Mouse (Mus musculus) lung, adult 2 months (tissue): Measurements from ENCODE around the gene Ankub1.

Experiments
- CTCF ChIP-seq: fragments of 200-500 bp; IDR thresholded peaks from 2 replicates; pipeline ENCODE4 v1.5.1; 2011; ENCODE audit warnings: mild to moderate bottlenecking, low read length, control low read depth; ENCODE audit not compliant: insufficient read depth
- POLR2A ChIP-seq: fragments of 200-500 bp; IDR thresholded peaks from 2 replicates; pipeline ENCODE4 v1.6.1; 2011; ENCODE audit warnings: low read depth, mild to moderate bottlenecking, control low read depth, low read length, borderline replicate concordance; ENCODE audit errors: extremely low read depth

DNA sequence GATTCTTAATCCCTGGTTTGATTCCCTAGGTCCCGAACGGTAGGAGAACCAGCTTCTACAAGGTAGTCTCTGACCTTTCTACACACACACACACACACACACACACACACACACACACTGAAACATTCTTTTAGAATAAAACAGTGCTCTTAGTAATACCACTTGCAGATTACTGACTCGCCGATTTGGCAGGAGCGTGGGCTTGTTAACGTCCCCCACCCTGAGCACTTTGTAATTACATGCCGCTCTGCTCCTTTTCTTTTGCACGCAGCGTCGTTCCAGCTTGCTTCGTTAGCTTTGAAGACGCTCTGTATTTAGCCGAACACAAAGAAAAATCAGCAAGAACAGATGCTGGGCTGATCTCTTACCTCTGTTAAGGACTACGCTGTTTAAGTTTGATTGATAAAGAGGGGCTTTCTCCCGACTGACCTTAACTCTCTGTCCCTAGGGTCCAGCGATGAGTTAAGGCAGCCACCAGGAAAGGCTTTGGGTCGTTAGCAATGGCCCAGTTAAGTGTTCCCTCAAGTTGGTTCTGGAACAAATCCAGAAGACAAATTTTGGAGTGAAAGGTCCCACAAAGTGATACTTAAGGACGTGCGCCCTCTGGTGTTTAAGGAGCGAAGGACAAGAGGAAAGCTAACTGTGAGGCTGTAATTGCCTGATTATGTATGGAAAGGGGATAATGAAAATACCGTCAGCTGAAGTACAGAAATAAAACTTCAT lies 67.2 kb downstream of the Ankub1 start:
- TF ChIP-seq CTCF (no peak), POLR2A (no peak)
